Mouse (Mus musculus) hindbrain, embryonic 12.5 days (tissue): ENCODE results near the gene Cpxm1. TPM values are rescaled to one million over a fixed set of nuclear protein-coding genes. Genes with fewer than 3 reads are reported as not detected.
"Not testable (repeated sequence)": the region's sequence is repeated elsewhere in the genome, so short reads cannot be mapped to it uniquely, and the experiment has no call there.

Experiments used
- ATAC-seq: fragments of 200-750 bp; cut with Nextera tagmentation; 2 replicates; pipeline ENCODE4 v1.8.0; 2017; ENCODE audit warnings: moderate TSS enrichment; ENCODE audit not compliant: low FRiP score
- H3K27ac ChIP-seq: fragments of 300-500 bp; sonication (generic); 2 replicates; pipeline ENCODE4 v1.5.1; 2016; ENCODE audit warnings: mild to moderate bottlenecking
- H3K27me3 ChIP-seq: fragments of 300-500 bp; sonication (generic); 2 replicates; pipeline ENCODE4 v1.6.1; 2016; ENCODE audit warnings: mild to moderate bottlenecking
- H3K36me3 ChIP-seq: fragments of 300-500 bp; sonication (generic); 2 replicates; pipeline ENCODE4 v1.6.1; 2016; ENCODE audit warnings: mild to moderate bottlenecking
- H3K4me1 ChIP-seq: fragments of 300-500 bp; sonication (generic); 2 replicates; pipeline ENCODE4 v1.6.1; 2016
- H3K4me2 ChIP-seq: fragments of 300-500 bp; sonication (generic); replicated peaks from 2 replicates; pipeline ENCODE4 v1.6.1; 2016; ENCODE audit warnings: mild to moderate bottlenecking
- H3K4me3 ChIP-seq: fragments of 300-500 bp; sonication (generic); 2 replicates; pipeline ENCODE4 v1.5.1; 2016; ENCODE audit warnings: mild to moderate bottlenecking
- H3K9ac ChIP-seq: fragments of 300-500 bp; sonication (generic); 2 replicates; pipeline ENCODE4 v1.6.1; 2016; ENCODE audit warnings: mild to moderate bottlenecking, moderate library complexity
- H3K9me3 ChIP-seq: fragments of 300-500 bp; sonication (generic); replicated peaks from 2 replicates; pipeline ENCODE4 v1.6.1; 2016; ENCODE audit warnings: mild to moderate bottlenecking
- WGBS: fragments of 180-500 bp; shearing (Covaris S2); methylation state at CpG from one replicate; pipeline ENCODE4 v1.1.7; 2016; 5-methylcytosine and 5-hydroxymethylcytosine counted together
- polyA plus RNA-seq: library from polyadenylated mRNA; unstranded; fragments of >200 nt; fragmentation: Nextera tagmentation; extraction: Ambion mirVana; gene quantifications from 2 replicates; pipeline ENCODE4 v1.2.1, GENCODE M21; 2016

The Cpxm1 gene
- polyA plus RNA-seq, 1 experiment from 2014 or later = 53.3 TPM

GRCm38 (mm10) chr2:130395696-130396095, 1.7 kb downstream of the Cpxm1 start:
- H3K9me3 ChIP-seq = no peaks in the 10 kb centered on the region
- peaks cover 28% of the 10 kb centered on the region; the same call in 1 of the 2 replicates for H3K36me3 ChIP-seq
- H3K4me2 ChIP-seq = no peak overlapping the region
- no peak overlapping the region for H3K9ac ChIP-seq
- no peak overlapping the region for H3K4me3 ChIP-seq
- WGBS = 94% methylated on average over 11 of the region's 11 CpGs
- H3K27ac ChIP-seq = no peak overlapping the region
- H3K27me3 ChIP-seq = peaks cover 15% of the 10 kb centered on the region
- peaks cover 24% of the 10 kb centered on the region for H3K4me1 ChIP-seq
- ATAC-seq = no peak

DNA sequence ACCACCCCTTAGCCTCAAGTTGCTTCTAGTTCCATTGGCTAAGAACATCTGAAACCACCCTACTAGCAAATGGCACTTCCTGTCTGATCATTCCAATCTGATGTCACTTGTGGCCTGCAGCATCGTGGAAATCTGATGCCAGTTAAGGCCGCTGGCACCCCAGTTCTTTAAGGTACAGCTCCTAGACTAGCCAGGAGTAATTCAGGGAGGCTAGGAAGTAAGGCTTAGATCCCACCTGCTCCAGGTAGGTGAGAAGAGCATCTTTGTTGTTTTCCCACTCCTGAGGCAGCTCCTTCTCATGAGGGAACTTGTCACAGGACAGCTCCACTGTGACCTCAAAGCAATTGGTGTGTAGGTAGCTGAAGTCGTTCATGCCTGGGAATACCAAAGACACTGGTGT, 4.5 kb downstream of the Cpxm1 start:
- Histone ChIP-seq H3K27me3 (0 out of 2 replicates have a peak, but pooled peaks cover 1% of the 10 kb centered on the region), H3K9ac (no peak overlapping the region), H3K36me3 (peaks cover 28% of the 10 kb centered on the region; the same call in 1 of the 2 replicates), H3K4me2 (no peak overlapping the region), H3K27ac (no peak overlapping the region), H3K4me1 (peaks cover 18% of the 10 kb centered on the region), H3K9me3 (no peaks in the 10 kb centered on the region), H3K4me3 (no peak overlapping the region)
- whole genome bisulfite sequencing = 86% methylated on average over 3 of the region's 3 CpGs
- no peak for ATAC-seq

DNA sequence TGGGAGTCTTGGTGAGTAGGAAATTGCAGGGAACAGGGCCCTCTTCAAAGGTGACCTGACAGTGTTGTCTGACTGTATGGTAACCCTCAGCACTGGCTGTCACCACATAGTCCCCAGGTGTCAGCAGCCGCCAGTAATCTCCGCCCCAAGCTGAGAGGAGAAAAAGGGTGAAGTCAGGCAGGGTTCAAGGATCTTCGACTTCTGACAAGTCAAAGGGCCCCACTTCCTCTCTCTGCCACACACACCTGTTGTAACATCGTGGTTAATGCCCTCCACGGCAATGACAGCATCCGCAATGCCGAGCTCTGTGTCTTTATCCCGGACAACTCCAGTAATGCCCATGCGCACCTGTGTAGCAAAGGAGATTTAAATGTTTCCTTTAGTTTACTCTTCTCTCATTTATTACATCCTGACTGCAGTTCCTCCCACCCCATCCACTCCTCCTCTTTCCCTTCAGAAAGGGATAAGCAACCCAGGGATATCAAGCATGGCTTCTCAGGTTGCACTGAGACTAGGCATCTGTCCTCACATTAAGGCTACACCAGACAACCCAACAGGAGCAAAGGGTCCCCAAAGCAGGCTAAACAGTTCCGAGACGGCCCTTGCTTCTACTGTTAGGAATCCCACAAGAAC, 6.3 kb downstream of the Cpxm1 start:
- H3K36me3 ChIP-seq = peaks cover 28% of the 10 kb centered on the region; the same call in 1 of the 2 replicates

DNA sequence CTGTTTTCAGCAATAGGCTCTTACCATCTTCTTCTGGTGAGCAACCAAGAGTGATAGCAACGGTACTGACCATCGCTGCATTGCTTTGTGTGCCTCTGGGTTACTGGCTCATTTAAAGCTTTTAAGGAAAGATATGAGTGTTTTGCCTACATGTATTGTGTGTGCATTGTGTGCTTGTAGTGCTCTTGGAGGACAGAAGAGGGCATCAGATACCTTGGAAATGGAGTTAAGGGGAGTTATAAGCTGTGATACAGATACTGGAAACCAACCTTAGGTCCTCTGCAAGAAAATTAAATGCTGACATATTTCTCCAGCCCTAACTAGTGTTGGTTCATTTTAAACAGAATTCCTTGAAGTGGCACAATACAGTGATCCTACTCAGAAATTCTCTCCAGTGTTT, 8.6 kb downstream of the Cpxm1 start:
- H3K9ac ChIP-seq = no peak overlapping the region
- H3K27me3 ChIP-seq = no peaks in the 10 kb centered on the region
- H3K4me1 ChIP-seq = no peaks in the 10 kb centered on the region
- H3K9me3 ChIP-seq = no peaks in the 10 kb centered on the region
- 74% methylated on average over 2 of the region's 2 CpGs for WGBS
- H3K4me3 ChIP-seq = no peak overlapping the region
- no peak overlapping the region for H3K4me2 ChIP-seq
- ATAC-seq = no peak
- H3K36me3 ChIP-seq = peaks cover 15% of the 10 kb centered on the region; the same call in 1 of the 2 replicates
- no peak overlapping the region for H3K27ac ChIP-seq

More for the DNA sequence above, 6.3 kb downstream of the Cpxm1 start:
- WGBS = 87% methylated on average over 11 of the region's 11 CpGs
- no peak overlapping the region for H3K9ac ChIP-seq
- ATAC-seq = no peak
- H3K4me2 ChIP-seq = no peak overlapping the region
- H3K9me3 ChIP-seq = no peaks in the 10 kb centered on the region
- H3K4me1 ChIP-seq = peaks cover 1% of the 10 kb centered on the region
- no peak overlapping the region for H3K4me3 ChIP-seq
- H3K27ac ChIP-seq = no peak overlapping the region
- H3K27me3 ChIP-seq = no peaks in the 10 kb centered on the region

DNA sequence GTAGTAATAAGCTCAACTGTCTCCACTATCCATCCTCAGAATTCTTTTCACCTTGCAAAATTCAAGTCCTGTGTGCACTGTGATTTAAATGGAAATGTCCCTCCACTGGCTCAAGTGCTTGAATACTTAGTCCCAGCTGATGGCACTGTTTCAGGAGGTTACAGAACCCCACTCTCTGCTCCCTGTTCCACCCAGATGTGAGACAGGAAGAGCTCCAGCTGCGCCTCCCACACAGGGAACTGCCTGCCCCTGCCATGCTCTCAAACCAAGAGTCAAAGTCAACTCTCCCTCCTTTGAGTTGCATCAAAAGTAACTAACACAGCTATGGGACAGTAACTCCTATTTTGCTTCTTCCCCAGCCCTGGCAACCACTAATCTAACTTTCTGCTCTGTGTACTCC, 11.2 kb downstream of the Cpxm1 start:
- Histone ChIP-seq H3K27me3 (no peaks in the 10 kb centered on the region), H3K4me2 (no peak overlapping the region), H3K9ac (no peak overlapping the region), H3K4me1 (no peaks in the 10 kb centered on the region), H3K4me3 (no peak overlapping the region), H3K9me3 (no peaks in the 10 kb centered on the region), H3K36me3 (no peaks in the 10 kb centered on the region), H3K27ac (no peak overlapping the region)
- no peak for ATAC-seq
- WGBS = 71% methylated on average over 1 of the region's 1 CpGs

DNA sequence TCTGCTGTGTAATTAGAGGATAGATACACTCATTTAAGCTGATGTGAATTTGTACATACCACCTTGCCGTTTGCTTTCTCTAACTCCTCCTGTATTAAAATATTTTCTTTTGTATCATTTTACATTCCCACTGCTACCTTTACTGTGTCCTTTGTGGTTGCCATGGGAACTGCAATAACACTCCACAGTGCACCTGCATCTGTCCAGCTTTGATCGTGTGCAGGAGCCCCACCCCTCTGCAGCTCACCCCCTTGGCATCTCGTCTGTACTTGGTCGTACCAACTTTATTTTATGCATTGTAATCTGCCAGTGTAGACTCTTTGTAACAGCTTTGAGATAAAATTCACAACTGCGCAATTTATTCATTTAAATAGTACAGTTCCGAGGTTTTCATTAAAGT, 13.5 kb downstream of the Cpxm1 start:
- Histone ChIP-seq H3K4me2 (no peak overlapping the region), H3K4me3 (no peak overlapping the region), H3K27ac (no peak overlapping the region), H3K27me3 (no peaks in the 10 kb centered on the region), H3K4me1 (no peaks in the 10 kb centered on the region), H3K9me3 (no peaks in the 10 kb centered on the region), H3K36me3 (no peaks in the 10 kb centered on the region), H3K9ac (no peak overlapping the region)
- 76% methylated on average over 6 of the region's 6 CpGs for WGBS
- ATAC-seq = no peak

DNA sequence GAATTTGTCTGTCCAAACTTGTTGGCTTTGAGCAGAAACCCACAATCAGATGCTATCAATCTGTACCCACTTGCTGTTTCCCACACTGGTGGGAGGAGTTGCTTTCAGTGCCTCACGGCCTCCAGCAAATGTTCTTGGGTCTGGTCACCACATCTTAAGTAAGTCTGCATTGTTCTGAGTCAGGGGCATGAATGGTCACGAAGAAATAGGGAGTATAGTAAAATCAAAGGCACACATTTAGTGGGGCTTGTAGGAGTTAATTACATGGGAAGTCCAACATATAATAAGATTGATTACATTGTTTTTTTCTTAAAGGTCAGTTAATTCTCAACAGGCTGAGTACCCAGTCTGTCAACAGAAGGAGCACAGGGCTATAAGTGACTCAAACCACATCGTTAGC, 14.2 kb downstream of the Cpxm1 start:
- H3K4me2 ChIP-seq = no peak overlapping the region
- no peaks in the 10 kb centered on the region for H3K27me3 ChIP-seq
- H3K9me3 ChIP-seq = no peaks in the 10 kb centered on the region
- ATAC-seq = no peak
- H3K36me3 ChIP-seq = no peaks in the 10 kb centered on the region
- H3K4me1 ChIP-seq = no peaks in the 10 kb centered on the region
- no peak overlapping the region for H3K9ac ChIP-seq
- 51% methylated on average over 3 of the region's 3 CpGs for WGBS
- H3K4me3 ChIP-seq = no peak overlapping the region
- no peak overlapping the region for H3K27ac ChIP-seq

DNA sequence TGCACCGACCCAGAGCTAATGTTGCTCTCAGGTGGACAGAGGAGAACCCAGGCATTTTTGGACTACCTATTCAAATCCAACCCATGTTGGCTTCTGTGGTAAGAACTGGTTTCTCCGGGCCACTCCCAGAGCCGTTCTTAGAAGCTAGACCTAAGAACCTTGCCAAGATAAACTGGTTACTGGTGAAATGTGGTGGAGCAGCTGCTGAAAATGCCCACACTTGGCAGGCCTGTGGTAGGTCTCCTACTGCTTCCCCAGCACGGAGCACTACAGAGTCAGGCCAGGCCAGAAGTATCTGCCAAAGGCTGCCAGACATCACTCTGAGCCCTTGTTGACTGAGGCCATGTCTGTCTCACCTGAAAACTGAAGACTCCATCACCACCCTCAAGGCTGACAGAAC, 22.4 kb downstream of the Cpxm1 start:
- no peak overlapping the region for H3K4me3 ChIP-seq
- H3K9me3 ChIP-seq = no peaks in the 10 kb centered on the region
- H3K27me3 ChIP-seq = no peaks in the 10 kb centered on the region; the same call in 1 of the 2 replicates
- no peak overlapping the region for H3K9ac ChIP-seq
- WGBS = 80% methylated on average over 4 of the region's 4 CpGs
- no peak overlapping the region for H3K4me2 ChIP-seq
- no peaks in the 10 kb centered on the region for H3K36me3 ChIP-seq
- no peaks in the 10 kb centered on the region for H3K4me1 ChIP-seq
- H3K27ac ChIP-seq = no peak overlapping the region
- ATAC-seq = no peak

DNA sequence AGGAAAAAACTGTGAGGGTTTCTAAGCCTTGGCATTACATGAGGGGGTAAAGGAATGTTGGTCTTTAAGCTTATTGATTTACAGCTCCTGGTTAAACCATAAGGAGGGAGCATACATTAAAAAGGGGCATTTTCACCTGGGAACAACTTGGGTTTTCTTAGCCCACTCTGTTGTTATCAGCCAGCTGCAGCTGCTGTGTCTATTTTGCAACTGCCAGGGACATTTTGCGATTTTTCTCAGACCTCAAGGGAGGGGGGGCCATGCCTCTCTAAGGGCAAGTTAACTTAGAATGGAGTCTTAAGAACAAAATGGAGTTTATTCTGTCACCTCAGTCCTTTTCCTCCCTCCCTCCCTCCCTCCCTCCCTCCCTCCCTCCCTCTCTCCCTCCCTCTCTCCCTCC, 24.3 kb downstream of the Cpxm1 start:
- not testable (repeated sequence) for H3K9ac ChIP-seq, H3K9me3 ChIP-seq, H3K36me3 ChIP-seq, ATAC-seq, H3K27me3 ChIP-seq, H3K4me2 ChIP-seq, H3K27ac ChIP-seq, H3K4me1 ChIP-seq, H3K4me3 ChIP-seq
- WGBS = 72% methylated on average over 1 of the region's 1 CpGs

DNA sequence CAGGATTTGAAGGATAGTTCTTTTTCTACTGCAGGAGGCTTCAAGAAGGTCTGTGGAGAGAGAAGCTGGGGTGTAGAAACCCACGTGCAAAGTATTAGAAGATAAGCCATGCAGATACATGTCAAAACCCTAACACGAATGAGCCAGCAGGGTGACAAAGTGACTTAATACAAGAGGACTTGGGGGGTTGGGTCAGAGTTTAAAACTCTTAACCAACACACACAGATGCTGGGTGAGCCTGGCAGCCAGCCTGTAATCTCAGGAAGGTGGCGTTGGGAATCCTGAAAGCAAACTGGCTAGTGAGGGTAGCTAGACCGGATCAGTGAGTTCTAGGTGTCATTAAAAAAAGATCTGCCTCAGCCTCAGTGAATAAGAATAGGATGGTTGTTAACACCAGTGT, 30.0 kb downstream of the Cpxm1 start:
- WGBS = 74% methylated on average over 4 of the region's 4 CpGs
- H3K4me2 ChIP-seq = no peak overlapping the region
- no peak overlapping the region for H3K4me3 ChIP-seq
- no peak overlapping the region for H3K27ac ChIP-seq
- no peaks in the 10 kb centered on the region for H3K36me3 ChIP-seq
- no peak overlapping the region for H3K9ac ChIP-seq
- peaks cover 5% of the 10 kb centered on the region; the same call in 1 of the 2 replicates for H3K4me1 ChIP-seq
- no peaks in the 10 kb centered on the region for H3K9me3 ChIP-seq
- ATAC-seq = no peak
- peaks cover 39% of the 10 kb centered on the region for H3K27me3 ChIP-seq

- no peaks in the 10 kb centered on the region for H3K36me3 ChIP-seq
- H3K4me2 ChIP-seq = peak overlapping the region; percentile 55
- WGBS = 7% methylated on average over 30 of the region's 30 CpGs
- no peak overlapping the region for H3K27ac ChIP-seq
- H3K9ac ChIP-seq = peak overlapping the region; percentile 50
- no peaks in the 10 kb centered on the region for H3K9me3 ChIP-seq
- ATAC-seq = no peak
- peaks cover 58% of the 10 kb centered on the region for H3K27me3 ChIP-seq
- peak overlapping the region; percentile 30 for H3K4me3 ChIP-seq
- peaks cover 7% of the 10 kb centered on the region; the same call in 1 of the 2 replicates for H3K4me1 ChIP-seq
Measured at GRCm38 (mm10) chr2:130365211-130366094, 31.9 kb downstream of the Cpxm1 start.

GRCm38 (mm10) chr2:130362511-130363026, 34.8 kb downstream of the Cpxm1 start:
- ATAC-seq = 0 out of 2 replicates have a peak, but pooled peaks have one; percentile 55
- H3K4me2 ChIP-seq = no peak overlapping the region
- H3K36me3 ChIP-seq = no peaks in the 10 kb centered on the region
- WGBS = 1% methylated on average over 14 of the region's 14 CpGs
- H3K27ac ChIP-seq = no peak overlapping the region
- H3K4me3 ChIP-seq = no peak overlapping the region
- H3K27me3 ChIP-seq = peaks cover 74% of the 10 kb centered on the region
- peaks cover 7% of the 10 kb centered on the region for H3K4me1 ChIP-seq
- H3K9ac ChIP-seq = no peak overlapping the region
- H3K9me3 ChIP-seq = no peaks in the 10 kb centered on the region
